Mouse (Mus musculus): Measurements from ENCODE around the gene Lrtm1.

DNA sequence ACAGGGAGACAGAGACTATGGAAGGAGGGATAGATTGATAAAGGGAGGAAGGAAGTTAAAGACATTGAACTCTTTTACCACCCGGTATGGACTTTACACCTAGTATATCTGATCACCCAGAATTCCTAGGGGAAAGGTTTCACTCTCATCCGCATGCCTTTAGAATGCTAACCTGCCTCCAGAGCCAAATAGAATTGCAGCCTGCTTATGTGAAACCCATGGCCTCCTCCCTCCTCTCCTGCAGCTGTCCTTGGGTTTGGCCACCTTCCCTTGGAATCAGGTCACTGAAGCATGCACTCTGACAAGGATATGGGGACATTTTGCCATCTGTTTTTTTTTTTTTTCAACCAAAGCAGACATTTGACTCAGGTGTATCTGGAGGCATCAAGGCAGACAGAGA, 3.3 kb upstream of the Lrtm1 start:
- no peak for TF ChIP-seq CTCF (IDR thresholded peaks at IDR 0.05; ENCODE audit: control insufficient read depth, insufficient read depth, insufficient replicate concordance, low read depth, low read length)
- TF ChIP-seq POLR2A (IDR thresholded peaks at IDR 0.05; ENCODE audit: control insufficient read depth, low read depth, low read length), result no peak
